Mouse (Mus musculus) left cerebral cortex, adult 9 months (tissue): Measurements from ENCODE around the gene Cdc25a.

Source experiments
- DNase-seq, 2 experiments: peaks; one replicate each; pipeline ENCODE4 v3.0.0; 2022; ENCODE audit warnings: low spot score in 2 of 2

Gene Cdc25a

DNA sequence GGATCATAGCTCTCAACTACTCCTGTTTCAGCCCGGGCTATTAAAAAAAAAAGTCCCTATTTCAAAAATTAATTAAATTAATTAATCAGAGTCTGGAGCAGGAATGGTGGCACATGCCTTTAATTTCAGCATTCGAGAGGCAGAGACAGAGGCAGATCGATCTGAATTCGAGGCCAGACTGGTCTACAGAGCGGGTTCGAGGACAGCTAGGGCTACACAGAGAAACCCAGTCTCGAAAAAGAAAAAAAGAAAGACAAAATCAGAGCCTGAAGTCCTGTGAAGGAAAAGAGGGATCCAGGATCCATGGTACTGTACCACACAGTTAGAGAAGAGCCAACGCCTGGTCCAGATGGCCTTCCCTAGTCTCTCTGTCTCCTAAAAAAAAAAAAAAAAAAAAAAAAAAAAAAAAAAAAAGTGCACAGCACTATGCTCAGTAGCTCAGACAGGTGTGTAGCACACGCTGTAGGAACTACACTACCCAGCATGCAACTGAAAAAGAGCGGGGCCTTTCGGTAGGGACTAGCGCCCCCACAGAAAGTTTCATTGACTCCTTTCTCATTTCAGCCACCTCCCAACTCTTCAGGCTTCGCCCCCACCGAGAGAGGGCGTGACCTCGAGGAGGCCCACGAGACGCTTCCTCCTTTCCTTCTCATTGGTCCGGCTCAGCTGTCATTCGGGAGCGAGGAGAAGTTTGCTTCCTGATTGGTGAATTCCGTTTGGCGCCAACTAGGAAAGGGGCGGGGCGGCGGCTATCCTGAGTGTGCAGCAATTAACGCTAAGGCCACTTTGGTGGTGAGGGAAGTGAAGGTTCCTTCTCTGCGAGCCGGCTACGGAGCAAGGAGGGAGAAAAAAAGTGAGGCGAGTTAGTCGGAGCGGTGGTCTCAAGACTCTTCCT, at the start of gene Cdc25a:
Cdc25a (plus strand) TSS at position 783 of the 895 bp plus-strand sequence.
- DNase-seq: peak; percentile 94 to 98

GRCm38 (mm10) chr9:109825739-109826138, 49.6 kb upstream of the Cdc25a start:
- no peak for DNase-seq

GRCm38 (mm10) chr9:109826181-109826580, 49.2 kb upstream of the Cdc25a start:
- DNase-seq: no peak

DNA sequence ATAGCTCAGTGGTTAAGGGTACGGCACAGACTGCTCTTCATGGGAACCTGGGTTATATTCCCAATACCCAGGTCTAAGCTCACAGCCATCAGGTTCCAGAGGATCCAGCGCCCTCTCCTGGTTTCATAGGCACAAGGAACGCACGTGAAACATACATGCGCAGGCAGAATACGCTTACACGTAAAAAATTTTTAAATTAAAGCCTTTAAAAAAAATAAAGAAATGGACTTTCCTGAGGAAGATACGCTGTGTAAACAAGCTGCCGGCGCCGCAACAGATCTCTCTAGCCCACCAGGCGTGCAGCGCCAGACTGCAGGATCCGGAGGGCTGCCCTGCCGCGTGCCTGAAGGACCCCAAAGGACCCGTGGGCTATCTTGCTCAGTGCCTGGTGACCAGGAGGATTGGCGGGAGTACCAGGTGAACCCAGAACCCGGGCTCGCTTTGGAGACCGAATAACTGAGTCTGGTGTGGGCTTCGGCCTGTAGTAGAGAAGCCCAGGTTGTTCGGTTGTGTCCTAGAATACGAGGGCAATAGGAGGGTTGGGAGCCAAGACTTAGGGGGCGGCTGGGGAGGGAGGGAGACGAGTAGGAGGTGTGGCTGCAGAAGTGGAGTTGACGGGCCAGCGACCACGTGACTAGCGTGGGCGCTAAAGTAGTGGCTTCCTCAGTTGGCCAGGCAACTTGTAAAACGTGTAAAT, 42.8 kb upstream of the Cdc25a start, which contains the start of gene Nme6:
Nme6 (plus strand) TSS at position 359 of the 697 bp plus-strand sequence.
- peak; percentile 30 to 84 for DNase-seq

DNA sequence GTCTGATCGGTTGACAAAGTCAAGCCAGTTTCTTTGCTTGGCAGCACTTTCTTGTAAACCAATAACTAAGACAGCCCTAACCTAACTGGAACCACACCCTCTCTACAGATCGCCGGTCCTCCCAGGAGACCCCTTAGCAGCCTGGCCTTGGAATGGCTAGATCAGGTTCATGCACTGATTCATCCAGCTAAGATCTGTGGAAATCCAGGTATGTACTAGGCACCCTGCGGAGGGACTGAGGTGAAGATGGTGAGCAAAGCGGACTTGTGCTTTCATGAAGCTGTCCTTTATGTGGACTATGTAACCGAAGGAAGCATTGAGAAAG, 42.3 kb upstream of the Cdc25a start:
- DNase-seq: no peak

- no peak for DNase-seq
These were observed 26.0 kb upstream of the Cdc25a start, which contains the start of gene Camp for GRCm38 (mm10) chr9:109849312-109849758. Gene Camp, minus strand, starts transcription at chr9:109849617.

- no peak for DNase-seq
These were observed 25.3 kb upstream of the Cdc25a start for GRCm38 (mm10) chr9:109850099-109850498.

GRCm38 (mm10) chr9:109854341-109854740, 21.0 kb upstream of the Cdc25a start:
- no peak for DNase-seq

- DNase-seq: no peak
These were observed 19.4 kb upstream of the Cdc25a start for GRCm38 (mm10) chr9:109855947-109856346.

- DNase-seq: peak in 1 of 2 experiments; percentile 71
These were observed 12.9 kb upstream of the Cdc25a start for GRCm38 (mm10) chr9:109862397-109863044.

DNA sequence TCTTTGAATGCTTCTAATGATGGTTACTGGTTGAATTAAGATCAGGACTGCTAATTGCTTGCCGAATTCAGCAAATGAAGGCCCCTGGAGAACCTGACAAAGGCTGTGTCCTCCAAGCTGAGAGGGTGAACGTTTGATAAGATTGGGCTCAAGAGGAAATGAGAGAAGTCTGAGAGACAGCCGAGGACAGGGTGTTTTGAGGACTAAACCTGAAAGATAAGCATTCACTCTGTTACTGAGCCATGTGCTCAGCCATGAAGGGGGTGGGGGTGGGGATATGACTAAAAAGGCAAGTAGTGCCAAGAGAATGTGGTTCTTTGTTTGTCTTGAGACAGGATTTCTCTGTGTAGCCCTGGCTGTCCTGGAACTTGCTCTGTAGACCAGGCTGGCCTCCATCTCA, 12.3 kb upstream of the Cdc25a start:
- no peak for DNase-seq

- no peak for DNase-seq
These were observed 9.2 kb upstream of the Cdc25a start for GRCm38 (mm10) chr9:109866218-109866617.

GRCm38 (mm10) chr9:109870983-109871572, 4.3 kb upstream of the Cdc25a start:
- DNase-seq: no peak

GRCm38 (mm10) chr9:109875695-109876601, 569 bp downstream of the Cdc25a start:
- peak in 1 of 2 experiments; percentile 13 for DNase-seq

DNA sequence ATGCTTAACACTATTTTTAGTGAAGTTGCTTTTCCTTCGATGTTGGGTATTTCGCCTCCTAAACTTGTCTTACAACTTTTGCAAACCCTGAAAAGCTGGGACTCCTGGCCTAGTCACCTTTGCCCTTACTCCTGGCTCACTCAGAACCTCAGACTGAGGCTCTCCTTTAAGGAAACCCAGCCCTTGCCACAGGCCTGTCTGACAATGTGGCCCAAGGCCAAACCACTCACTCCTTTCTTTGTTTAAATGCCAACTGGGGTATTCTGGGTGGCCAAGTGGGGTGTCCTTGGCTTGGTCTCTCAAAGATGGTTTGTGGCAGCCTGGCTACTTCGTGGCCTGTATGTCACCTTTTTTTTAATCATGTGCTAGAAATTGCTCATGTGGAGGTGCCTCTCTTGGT, 1.4 kb downstream of the Cdc25a start:
- no peak for DNase-seq

DNA sequence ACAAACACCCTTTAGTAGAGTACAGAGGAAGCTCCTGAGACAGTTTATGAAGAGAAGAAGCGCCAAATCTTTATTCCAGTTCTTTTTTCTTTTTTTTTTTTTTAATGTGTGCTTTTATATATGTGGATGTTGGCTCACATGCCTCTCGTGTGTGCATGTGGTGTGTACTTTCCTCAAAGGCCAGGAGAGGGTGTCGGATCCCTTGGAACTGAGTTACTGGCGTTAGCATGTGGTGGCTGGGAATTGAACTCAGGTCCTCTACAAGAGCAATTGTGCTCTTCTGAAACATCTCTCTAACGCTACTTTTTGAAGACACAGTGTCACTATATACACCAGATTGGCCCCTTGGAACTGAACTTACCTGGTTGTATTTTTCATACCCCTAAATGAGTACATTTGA, 2.3 kb downstream of the Cdc25a start:
- DNase-seq: no peak

GRCm38 (mm10) chr9:109879305-109879704, 3.9 kb downstream of the Cdc25a start:
- DNase-seq: no peak

DNA sequence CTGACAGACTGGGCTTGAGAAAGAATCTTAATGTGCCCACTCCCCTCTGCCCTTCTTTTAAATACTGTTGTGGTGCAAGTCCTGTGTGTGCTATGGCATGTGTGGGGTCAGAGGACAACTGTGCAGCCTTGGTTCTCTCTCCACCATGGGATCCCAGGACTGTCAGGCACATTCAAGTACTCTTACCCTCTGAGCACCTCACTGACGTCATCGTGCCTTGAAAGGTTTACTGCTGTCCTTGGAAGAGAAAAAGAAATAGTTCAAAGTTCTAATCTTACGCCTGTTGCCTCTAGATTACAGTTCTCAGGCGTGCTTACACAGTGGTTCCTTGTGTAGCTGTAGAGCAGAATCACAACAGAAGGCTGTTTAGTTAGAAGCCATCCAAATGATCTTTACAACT, 10.9 kb downstream of the Cdc25a start:
- no peak for DNase-seq

DNA sequence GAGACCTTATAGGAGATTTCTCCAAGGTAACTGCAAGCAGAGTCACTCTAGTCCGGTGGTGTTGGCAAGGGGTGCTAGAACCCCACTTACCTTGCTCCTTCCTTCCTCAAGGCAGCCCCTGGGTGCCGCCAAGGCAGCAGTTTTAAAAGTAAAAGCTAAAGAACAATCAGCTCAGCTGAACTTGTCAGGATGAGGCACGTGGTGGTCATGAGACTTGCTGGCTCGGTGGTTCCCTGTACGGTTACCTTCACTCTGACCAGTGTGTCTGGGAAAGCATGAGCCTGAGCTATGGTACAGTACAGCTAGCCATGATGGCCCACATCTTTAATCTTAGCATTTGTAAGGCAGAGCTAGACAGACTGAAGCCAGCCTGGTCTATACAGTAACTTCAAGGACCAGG, 11.9 kb downstream of the Cdc25a start:
- no peak for DNase-seq

- DNase-seq: no peak
These were observed 16.1 kb downstream of the Cdc25a start for GRCm38 (mm10) chr9:109891501-109891900.
